Mouse (Mus musculus) liver, postnatal 0 days (tissue): ENCODE results near the gene Acot1.

Experiments used
- CTCF ChIP-seq: sonication (generic); IDR thresholded peaks from 2 replicates; pipeline ENCODE4 v1.5.1; 2016; ENCODE audit warnings: antibody characterized with exemption, low read depth
- EP300 ChIP-seq: IDR thresholded peaks from 2 replicates; pipeline ENCODE4 v1.6.1; 2016; ENCODE audit warnings: antibody characterized with exemption, low read depth, mild to moderate bottlenecking

- no peak for TF ChIP-seq CTCF
- no peak for TF ChIP-seq EP300
Observed at GRCm38 (mm10) chr12:84011251-84012040, 2.2 kb downstream of the Acot1 start.
